Mouse (Mus musculus) brown adipose tissue, adult 24 weeks (tissue): ENCODE measurements around the gene Fam163b. TPM values are rescaled to one million over a fixed set of nuclear protein-coding genes. Genes with fewer than 3 reads are reported as not detected.

ENCODE experiments used
- H3K27ac ChIP-seq: fragments of 200-500 bp; replicated peaks from 2 replicates; pipeline ENCODE4 v1.5.1; 2012; ENCODE audit warnings: low read depth, mild to moderate bottlenecking, low read length
- H3K4me1 ChIP-seq: fragments of 200-500 bp; 2 replicates; pipeline ENCODE4 v1.6.1; 2012; ENCODE audit warnings: low read length, mixed read lengths; ENCODE audit not compliant: control insufficient read depth, insufficient read depth, insufficient read length
- H3K4me3 ChIP-seq: fragments of 200-500 bp; 2 replicates; pipeline ENCODE4 v1.5.1; 2012; ENCODE audit warnings: low read depth, mild to moderate bottlenecking, low read length, moderate library complexity; ENCODE audit not compliant: insufficient read depth
- polyA plus RNA-seq: library from polyadenylated mRNA; stranded (reverse); fragments of >200 nt; gene quantifications from 2 replicates; pipeline ENCODE4 v1.2.4, GENCODE M21; 2012; ENCODE audit not compliant: missing spikeins, insufficient read depth, insufficient read length

Gene Fam163b
- polyA plus RNA-seq, 1 experiment = not detected

DNA sequence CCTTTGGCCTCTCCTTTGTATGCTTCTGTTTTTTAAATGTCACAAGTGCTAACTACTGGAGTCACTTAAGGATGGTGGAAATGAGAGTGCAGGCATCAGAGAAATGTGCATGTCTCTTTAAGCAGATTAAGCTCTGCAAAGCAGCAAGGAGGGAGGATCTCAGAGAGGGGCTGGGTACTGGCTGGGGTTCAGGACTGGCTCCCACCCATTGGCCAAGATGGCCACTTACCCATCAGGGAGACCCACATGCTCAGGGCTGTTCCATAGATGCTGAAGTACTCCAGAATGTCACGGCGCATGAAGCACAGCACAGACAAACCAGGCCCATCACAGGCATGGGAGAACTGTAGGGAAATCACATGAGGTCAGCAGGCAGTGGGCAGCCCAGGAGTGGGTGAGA lies 75.2 kb downstream of the Fam163b start:
- Histone ChIP-seq H3K4me1 (peaks cover 4% of the 10 kb centered on the region; the same call in 1 of the 2 replicates), H3K27ac (no peak overlapping the region), H3K4me3 (no peak overlapping the region)

Other genes with a start within 250 kb of the Fam163b start
- 7.0 and 8.8 TPM in 2 replicates for gene Surf6, start 239.6 kb downstream of the Fam163b start, polyA plus RNA-seq
- gene Med22, start 231.8 kb downstream of the Fam163b start, polyA plus RNA-seq = 9.5 and 10.0 TPM in 2 replicates
- 183 and 194 TPM in 2 replicates for gene Rpl7a, start 231.7 kb downstream of the Fam163b start, polyA plus RNA-seq
- gene Surf2, start 226.1 kb downstream of the Fam163b start, polyA plus RNA-seq = 25.6 and 26.8 TPM in 2 replicates
- gene Surf1, start 226.0 kb downstream of the Fam163b start, polyA plus RNA-seq = 90.6 and 112 TPM in 2 replicates
- gene Surf4, start 208.6 kb downstream of the Fam163b start, polyA plus RNA-seq = 50.3 and 61.2 TPM in 2 replicates
- gene Stkld1, start 208.4 kb downstream of the Fam163b start, polyA plus RNA-seq = not detected in 2 replicates
- 10.4 and 13.9 TPM in 2 replicates for gene Rexo4, start 178.1 kb downstream of the Fam163b start, polyA plus RNA-seq
- gene Adamts13, start 169.1 kb downstream of the Fam163b start, polyA plus RNA-seq = not detected in 2 replicates
- 16.9 and 21.4 TPM in 2 replicates for gene Cacfd1, start 132.6 kb downstream of the Fam163b start, polyA plus RNA-seq
- gene Slc2a6, start 114.5 kb downstream of the Fam163b start, polyA plus RNA-seq = not detected in 2 replicates
- not detected in 2 replicates for gene Mymk, start 70.3 kb downstream of the Fam163b start, polyA plus RNA-seq
- gene Adamtsl2, start 63.1 kb downstream of the Fam163b start, polyA plus RNA-seq = not detected in 2 replicates
- not detected in 2 replicates for gene Dbh, start 22.7 kb upstream of the Fam163b start, polyA plus RNA-seq
- gene Sardh, start 105.8 kb upstream of the Fam163b start, polyA plus RNA-seq = 12.8 and 17.7 TPM in 2 replicates